Mouse (Mus musculus) liver, embryonic 12.5 days (tissue): Measurements from ENCODE around the gene Lasp1. TPM values are rescaled to one million over a fixed set of nuclear protein-coding genes. Genes with fewer than 3 reads are reported as not detected.
"Not testable (repeated sequence)": the region's sequence is repeated elsewhere in the genome, so short reads cannot be mapped to it uniquely, and the experiment has no call there.

ENCODE experiments used
- ATAC-seq: fragments of 200-750 bp; cut with Nextera tagmentation; 2 replicates; pipeline ENCODE4 v1.8.0; 2017; ENCODE audit warnings: moderate number of reproducible peaks, mild to moderate bottlenecking, moderate library complexity
- H3K27ac ChIP-seq: fragments of 300-500 bp; sonication (generic); 2 replicates; pipeline ENCODE4 v1.5.1; 2016; ENCODE audit warnings: mild to moderate bottlenecking
- H3K27me3 ChIP-seq: fragments of 300-500 bp; sonication (generic); replicated peaks from 2 replicates; pipeline ENCODE4 v1.6.1; 2016; ENCODE audit warnings: mild to moderate bottlenecking, moderate library complexity
- H3K36me3 ChIP-seq: fragments of 300-500 bp; sonication (generic); 2 replicates; pipeline ENCODE4 v1.6.1; 2016; ENCODE audit warnings: mild to moderate bottlenecking, moderate library complexity
- H3K4me1 ChIP-seq: fragments of 300-500 bp; sonication (generic); 2 replicates; pipeline ENCODE4 v1.6.1; 2016
- H3K4me2 ChIP-seq: fragments of 300-500 bp; sonication (generic); 2 replicates; pipeline ENCODE4 v1.6.1; 2016; ENCODE audit warnings: mild to moderate bottlenecking, moderate library complexity
- H3K4me3 ChIP-seq: fragments of 300-500 bp; sonication (generic); 2 replicates; pipeline ENCODE4 v1.5.1; 2016; ENCODE audit warnings: mild to moderate bottlenecking, moderate library complexity
- H3K9ac ChIP-seq: fragments of 300-500 bp; sonication (generic); 2 replicates; pipeline ENCODE4 v1.6.1; 2016; ENCODE audit warnings: mild to moderate bottlenecking, moderate library complexity
- H3K9me3 ChIP-seq: fragments of 300-500 bp; sonication (generic); replicated peaks from 2 replicates; pipeline ENCODE4 v1.6.1; 2016; ENCODE audit warnings: mild to moderate bottlenecking, moderate library complexity
- WGBS: fragments of 180-500 bp; shearing (Covaris S2); methylation state at CpG from one replicate; pipeline ENCODE4 v1.1.7; 2016; ENCODE audit not compliant: insufficient replicate concordance; 5-methylcytosine and 5-hydroxymethylcytosine counted together
- polyA plus RNA-seq: library from polyadenylated mRNA; unstranded; fragments of >200 nt; fragmentation: Nextera tagmentation; extraction: Ambion mirVana; gene quantifications from 2 replicates; pipeline ENCODE4 v1.2.1, GENCODE M21; 2016

Lasp1 gene
- polyA plus RNA-seq, 1 experiment from 2014 or later, result 37.6 TPM

DNA sequence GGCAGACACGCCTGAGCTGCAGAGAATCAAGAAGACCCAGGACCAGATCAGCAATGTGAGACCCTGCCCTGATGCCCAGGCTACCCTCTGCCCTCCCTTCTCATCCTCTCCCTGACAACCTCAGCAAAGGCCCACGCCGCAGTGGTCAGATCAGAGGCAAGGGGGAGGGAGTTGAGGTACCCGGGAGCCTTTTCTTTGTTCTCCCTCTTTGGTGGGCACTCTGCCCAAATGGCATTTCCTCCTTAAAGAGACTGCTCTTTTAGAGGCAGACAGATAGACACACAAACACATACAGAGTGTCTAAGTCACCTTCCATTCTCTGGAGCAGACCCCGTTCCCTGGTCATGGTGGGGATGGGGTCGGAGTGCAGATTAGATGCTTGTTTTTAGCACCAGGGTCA, 26.1 kb downstream of the Lasp1 start:
- H3K4me2 ChIP-seq, result no peak overlapping the region
- H3K27ac ChIP-seq, result 0 out of 2 replicates have a peak overlapping the region, but pooled peaks have one; percentile 27
- H3K4me3 ChIP-seq, result no peak overlapping the region
- WGBS, result 47% methylated on average over 6 of the region's 6 CpGs
- no peaks in the 10 kb centered on the region for H3K27me3 ChIP-seq
- H3K9ac ChIP-seq, result no peak overlapping the region
- H3K9me3 ChIP-seq, result no peaks in the 10 kb centered on the region
- ATAC-seq, result no peak
- H3K4me1 ChIP-seq, result peaks cover 64% of the 10 kb centered on the region
- peaks cover 47% of the 10 kb centered on the region for H3K36me3 ChIP-seq

DNA sequence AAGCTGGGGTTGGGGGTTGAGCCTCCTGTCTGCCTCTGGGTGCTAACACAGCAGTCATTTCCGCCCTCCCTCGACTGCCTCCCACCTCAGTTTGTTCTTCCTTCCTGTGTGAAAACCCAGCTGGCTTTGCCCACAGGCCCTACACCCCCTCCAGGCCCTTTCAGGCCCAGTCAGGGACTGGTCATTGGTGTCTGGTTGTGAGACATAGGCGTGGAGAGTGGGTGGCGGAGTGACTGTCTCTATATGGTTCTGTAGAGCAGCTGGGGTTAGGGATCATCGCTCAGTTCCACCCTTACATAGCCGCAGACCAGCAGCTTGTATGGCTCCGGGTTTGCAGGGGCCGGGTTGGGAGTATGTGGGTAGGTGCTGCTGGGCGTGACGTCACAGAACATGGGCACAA, 26.5 kb downstream of the Lasp1 start:
- WGBS, result 67% methylated on average over 10 of the region's 10 CpGs
- H3K4me2 ChIP-seq, result no peak overlapping the region
- no peaks in the 10 kb centered on the region for H3K9me3 ChIP-seq
- peaks cover 47% of the 10 kb centered on the region for H3K36me3 ChIP-seq
- H3K4me3 ChIP-seq, result no peak overlapping the region
- no peak overlapping the region for H3K9ac ChIP-seq
- peak overlapping the region; percentile 27; the same call in 1 of the 2 replicates for H3K27ac ChIP-seq
- ATAC-seq, result no peak
- peaks cover 63% of the 10 kb centered on the region for H3K4me1 ChIP-seq
- no peaks in the 10 kb centered on the region for H3K27me3 ChIP-seq

GRCm38 (mm10) chr11:97825971-97826370, 27.2 kb downstream of the Lasp1 start:
- H3K27ac ChIP-seq, result no peak overlapping the region; the same call in 1 of the 2 replicates
- H3K4me1 ChIP-seq, result peaks cover 63% of the 10 kb centered on the region
- H3K36me3 ChIP-seq, result peaks cover 47% of the 10 kb centered on the region
- H3K9me3 ChIP-seq, result no peaks in the 10 kb centered on the region
- no peak overlapping the region for H3K9ac ChIP-seq
- ATAC-seq, result no peak
- WGBS, result 54% methylated on average over 9 of the region's 9 CpGs
- H3K27me3 ChIP-seq, result no peaks in the 10 kb centered on the region
- H3K4me3 ChIP-seq, result no peak overlapping the region
- no peak overlapping the region for H3K4me2 ChIP-seq

DNA sequence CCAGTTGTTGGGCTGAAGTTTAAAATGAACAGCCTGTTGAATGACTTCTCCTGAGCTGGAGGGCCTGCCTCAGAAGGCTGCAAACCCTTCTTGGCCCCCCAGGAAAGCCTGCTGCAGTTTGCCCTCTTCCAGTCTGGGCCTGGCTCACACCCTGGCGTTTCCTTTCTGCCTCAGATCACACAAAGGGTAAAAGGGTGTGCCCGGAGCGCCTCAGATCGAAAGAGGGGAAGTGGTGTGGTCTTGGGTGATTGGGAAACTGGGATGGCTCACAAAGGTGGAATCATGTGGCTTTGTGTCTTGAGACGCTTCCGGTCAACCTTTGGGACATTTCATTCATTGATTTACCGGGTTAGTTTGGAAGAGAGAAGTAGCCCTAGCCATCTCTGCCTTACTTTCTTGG, 27.6 kb downstream of the Lasp1 start:
- H3K36me3 ChIP-seq, result peaks cover 43% of the 10 kb centered on the region
- no peak for ATAC-seq
- H3K9me3 ChIP-seq, result no peaks in the 10 kb centered on the region
- no peaks in the 10 kb centered on the region for H3K27me3 ChIP-seq
- no peak overlapping the region for H3K4me3 ChIP-seq
- 23% methylated on average over 7 of the region's 7 CpGs for WGBS
- H3K27ac ChIP-seq, result no peak overlapping the region
- H3K9ac ChIP-seq, result no peak overlapping the region
- H3K4me1 ChIP-seq, result peaks cover 60% of the 10 kb centered on the region
- no peak overlapping the region for H3K4me2 ChIP-seq

DNA sequence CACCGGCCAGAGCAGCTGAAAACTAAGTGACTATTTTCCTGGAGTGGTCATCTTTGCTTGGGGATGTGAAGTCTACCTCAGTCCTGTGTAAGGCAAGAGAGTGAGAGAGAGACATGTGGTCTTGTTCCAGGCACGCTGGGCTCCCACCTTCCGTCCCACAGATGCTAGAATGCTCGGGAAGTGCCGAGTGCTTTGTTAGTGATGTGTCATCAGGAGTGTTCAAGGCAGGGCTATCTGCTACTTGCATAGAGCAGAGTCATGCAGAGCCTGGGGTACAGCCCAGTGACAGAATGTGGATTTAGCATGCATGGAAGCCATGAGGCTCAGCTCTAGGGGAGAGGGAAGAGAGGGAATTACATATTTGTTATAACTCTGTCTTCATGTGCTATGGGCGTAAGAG, 28.9 kb downstream of the Lasp1 start:
- 70% methylated on average over 6 of the region's 6 CpGs for WGBS
- ATAC-seq, result no peak

GRCm38 (mm10) chr11:97829365-97829764, 30.6 kb downstream of the Lasp1 start:
- H3K9me3 ChIP-seq, result no peaks in the 10 kb centered on the region
- 57% methylated on average over 7 of the region's 7 CpGs for WGBS
- peaks cover 37% of the 10 kb centered on the region for H3K4me1 ChIP-seq
- H3K36me3 ChIP-seq, result peaks cover 59% of the 10 kb centered on the region
- no peak overlapping the region for H3K4me2 ChIP-seq
- no peak for ATAC-seq
- H3K27me3 ChIP-seq, result no peaks in the 10 kb centered on the region
- no peak overlapping the region for H3K4me3 ChIP-seq
- peak overlapping the region; percentile 20; the same call in 1 of the 2 replicates for H3K27ac ChIP-seq
- no peak overlapping the region for H3K9ac ChIP-seq

More for the DNA sequence above, 28.9 kb downstream of the Lasp1 start:
- Histone ChIP-seq H3K9me3 (no peaks in the 10 kb centered on the region), H3K36me3 (peaks cover 51% of the 10 kb centered on the region), H3K9ac (no peak overlapping the region), H3K4me2 (no peak overlapping the region), H3K27me3 (no peaks in the 10 kb centered on the region), H3K4me1 (peaks cover 51% of the 10 kb centered on the region), H3K4me3 (no peak overlapping the region), H3K27ac (no peak overlapping the region)

- WGBS, result 38% methylated on average over 12 of the region's 12 CpGs
These were observed 31.2 kb downstream of the Lasp1 start for GRCm38 (mm10) chr11:97829913-97830476.

DNA sequence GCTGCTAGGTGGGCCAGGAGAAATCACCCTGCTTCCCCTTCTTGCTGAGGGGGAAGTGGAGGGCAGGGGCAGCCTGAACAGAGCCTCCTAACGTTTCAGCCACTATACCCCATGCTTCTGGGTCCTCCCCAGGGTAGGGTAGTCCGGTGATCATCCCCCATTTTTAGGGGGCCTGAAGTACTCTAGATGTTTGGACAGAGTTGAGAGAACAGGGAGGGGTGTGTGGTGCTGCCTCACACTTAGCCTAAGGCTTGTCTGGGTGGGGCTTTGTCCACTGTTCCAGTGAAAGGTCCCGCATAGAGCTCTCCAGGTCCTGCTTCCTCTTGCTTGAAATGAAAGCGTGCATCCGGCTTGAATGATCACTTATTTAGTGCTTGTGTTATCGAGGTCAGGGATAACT, 31.7 kb downstream of the Lasp1 start:
- Histone ChIP-seq H3K4me1 (peaks cover 36% of the 10 kb centered on the region), H3K4me2 (no peak overlapping the region), H3K9me3 (no peaks in the 10 kb centered on the region), H3K4me3 (no peak overlapping the region), H3K27ac (peak overlapping the region; percentile 46), H3K36me3 (peaks cover 59% of the 10 kb centered on the region), H3K9ac (no peak overlapping the region), H3K27me3 (no peaks in the 10 kb centered on the region)
- no peak for ATAC-seq
- 51% methylated on average over 6 of the region's 6 CpGs for WGBS

More at GRCm38 (mm10) chr11:97829913-97830476, 31.2 kb downstream of the Lasp1 start:
- Histone ChIP-seq H3K27ac (peak overlapping the region; percentile 46), H3K4me3 (no peak overlapping the region), H3K9me3 (no peaks in the 10 kb centered on the region), H3K36me3 (peaks cover 59% of the 10 kb centered on the region), H3K4me1 (peaks cover 36% of the 10 kb centered on the region), H3K9ac (no peak overlapping the region), H3K4me2 (no peak overlapping the region), H3K27me3 (no peaks in the 10 kb centered on the region)
- no peak for ATAC-seq

GRCm38 (mm10) chr11:97832001-97832400, 33.2 kb downstream of the Lasp1 start:
- H3K27me3 ChIP-seq, result no peaks in the 10 kb centered on the region
- 77% methylated on average over 11 of the region's 11 CpGs for WGBS
- H3K4me3 ChIP-seq, result no peak overlapping the region
- no peak overlapping the region for H3K4me2 ChIP-seq
- no peak overlapping the region for H3K9ac ChIP-seq
- H3K27ac ChIP-seq, result no peak overlapping the region
- H3K4me1 ChIP-seq, result peaks cover 34% of the 10 kb centered on the region; the same call in 1 of the 2 replicates
- ATAC-seq, result no peak
- peaks cover 61% of the 10 kb centered on the region for H3K36me3 ChIP-seq
- H3K9me3 ChIP-seq, result no peaks in the 10 kb centered on the region

- no peaks in the 10 kb centered on the region for H3K9me3 ChIP-seq
- peaks cover 58% of the 10 kb centered on the region for H3K36me3 ChIP-seq
- 88% methylated on average over 15 of the region's 15 CpGs for WGBS
- no peak overlapping the region for H3K4me2 ChIP-seq
- H3K4me3 ChIP-seq, result no peak overlapping the region
- ATAC-seq, result no peak
- no peaks in the 10 kb centered on the region for H3K27me3 ChIP-seq
- no peak overlapping the region for H3K27ac ChIP-seq
- no peak overlapping the region for H3K9ac ChIP-seq
- H3K4me1 ChIP-seq, result peaks cover 46% of the 10 kb centered on the region
These were observed 34.6 kb downstream of the Lasp1 start for GRCm38 (mm10) chr11:97833352-97833751.

DNA sequence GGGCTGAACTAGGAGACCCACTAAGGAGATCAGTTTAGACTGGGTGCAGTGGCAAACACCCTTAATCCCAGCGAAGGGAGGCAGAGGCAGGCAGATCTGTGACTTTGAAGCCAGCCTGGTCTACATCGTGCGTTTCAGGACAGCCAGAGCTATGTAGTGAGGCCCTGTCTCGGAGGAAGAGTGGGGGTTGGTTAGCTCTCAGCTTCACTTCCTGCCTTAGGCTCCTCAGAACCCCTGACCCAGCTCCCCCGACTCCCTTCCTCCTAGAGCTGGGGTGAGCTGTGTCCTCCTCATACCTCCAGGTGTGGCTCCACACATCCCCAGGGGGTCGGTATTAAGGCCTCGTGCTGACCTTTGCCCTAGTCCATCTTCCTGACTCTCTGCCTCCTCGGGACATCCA, 37.7 kb downstream of the Lasp1 start:
- no peak overlapping the region for H3K4me2 ChIP-seq
- no peak for ATAC-seq
- H3K36me3 ChIP-seq, result peaks cover 56% of the 10 kb centered on the region
- WGBS, result 44% methylated on average over 8 of the region's 8 CpGs
- no peak overlapping the region for H3K9ac ChIP-seq
- no peaks in the 10 kb centered on the region for H3K27me3 ChIP-seq
- H3K9me3 ChIP-seq, result no peaks in the 10 kb centered on the region
- H3K27ac ChIP-seq, result no peak overlapping the region
- H3K4me1 ChIP-seq, result peaks cover 59% of the 10 kb centered on the region
- H3K4me3 ChIP-seq, result no peak overlapping the region

DNA sequence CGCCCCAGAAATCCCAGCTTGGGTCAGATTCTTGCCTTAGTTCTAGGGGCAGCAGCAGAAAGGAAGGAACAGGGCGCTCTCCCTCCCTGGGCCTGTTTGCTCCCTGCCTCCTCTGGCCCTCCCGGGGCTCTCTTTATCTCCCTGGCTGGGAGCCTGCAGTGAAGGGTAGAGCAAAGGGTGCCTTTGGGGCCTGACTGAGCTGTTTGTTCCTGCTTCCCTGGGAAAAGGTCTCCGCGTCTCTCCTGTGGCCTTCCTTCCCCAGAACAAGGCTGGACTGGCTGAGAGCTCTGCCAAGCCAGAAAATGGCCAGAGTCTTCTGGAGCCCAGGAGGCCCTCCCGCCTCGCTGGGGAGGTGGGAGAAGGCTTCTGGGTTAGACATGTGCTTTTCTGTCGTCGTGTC, 38.3 kb downstream of the Lasp1 start:
- not testable (repeated sequence) for H3K9me3 ChIP-seq, ATAC-seq, H3K4me3 ChIP-seq, H3K9ac ChIP-seq, H3K27me3 ChIP-seq, H3K4me2 ChIP-seq
- Histone ChIP-seq H3K4me1 (peaks cover 64% of the 10 kb centered on the region), H3K36me3 (peaks cover 53% of the 10 kb centered on the region), H3K27ac (peak overlapping the region; percentile 36; the same call in 1 of the 2 replicates)
- 54% methylated on average over 9 of the region's 9 CpGs for WGBS
